Mouse (Mus musculus) Muller cell, postnatal 12 days (primary cell): Measurements from ENCODE around the gene Kbtbd12.

Source experiments
- DNase-seq: peaks from one replicate; pipeline ENCODE4 v3.0.0-alpha.2; 2015; ENCODE audit errors: inconsistent ontology term

Gene Kbtbd12

GRCm38 (mm10) chr6:88549137-88549814 is 88.5 kb downstream of the Kbtbd12 start:
- peak; percentile 37 for DNase-seq

- DNase-seq = no peak
Observed at GRCm38 (mm10) chr6:88548405-88549049, 89.2 kb downstream of the Kbtbd12 start.

DNA sequence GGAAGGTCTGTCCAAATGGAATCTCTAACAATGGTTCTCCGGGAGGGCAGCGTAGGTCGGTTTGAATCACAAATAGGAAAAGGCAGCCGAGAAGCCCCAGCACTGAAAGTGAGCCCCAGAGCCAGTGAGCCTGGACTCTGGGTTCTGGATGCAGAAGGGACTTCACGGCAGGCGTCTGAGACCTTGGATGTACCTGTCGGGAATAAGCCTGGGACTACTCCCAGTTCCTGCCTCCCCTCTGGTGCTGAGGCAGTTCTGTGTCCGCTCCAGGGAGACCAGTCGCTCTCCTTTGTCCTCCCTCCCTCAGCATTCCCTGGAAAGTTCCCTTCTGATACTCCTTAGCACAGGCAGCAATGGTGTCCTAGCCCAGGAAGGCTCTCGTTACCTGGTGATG is 92.4 kb downstream of the Kbtbd12 start:
- DNase-seq = no peak

- DNase-seq = peak; percentile 68
Observed at GRCm38 (mm10) chr6:88544644-88545396, 92.9 kb downstream of the Kbtbd12 start.

GRCm38 (mm10) chr6:88544241-88544640 is 93.5 kb downstream of the Kbtbd12 start:
- no peak for DNase-seq

DNA sequence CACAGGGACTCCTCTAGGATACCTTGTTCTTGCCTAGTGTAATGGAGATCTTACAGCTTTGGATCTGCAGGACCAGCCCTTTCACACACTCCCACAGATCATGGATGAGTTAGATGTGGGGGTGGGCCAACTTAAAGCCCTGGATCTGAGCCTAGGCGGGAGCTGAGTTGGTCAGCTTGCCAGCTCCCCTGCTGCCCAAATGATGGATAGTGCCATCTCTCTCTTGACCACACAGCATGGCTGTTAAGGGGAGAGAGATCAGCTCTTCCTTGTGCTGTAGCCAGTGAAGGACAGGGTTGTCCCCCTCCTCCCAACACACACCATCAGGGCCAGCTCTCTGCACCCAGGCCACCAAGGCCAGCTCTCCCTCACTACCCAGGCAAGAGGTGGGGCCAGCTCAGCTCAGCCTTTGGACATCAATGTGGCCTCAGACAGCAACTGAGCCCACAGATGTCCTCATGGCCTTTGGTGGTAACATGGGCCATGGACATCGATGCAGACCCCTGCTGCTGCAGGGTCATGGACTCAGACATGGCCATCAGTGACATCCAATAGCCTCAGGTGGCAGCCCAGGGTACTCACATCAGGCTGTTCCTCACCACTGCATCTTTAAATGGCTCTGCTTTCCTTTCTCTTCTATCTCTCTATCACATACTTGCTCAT is 97.5 kb downstream of the Kbtbd12 start:
- no peak for DNase-seq

DNA sequence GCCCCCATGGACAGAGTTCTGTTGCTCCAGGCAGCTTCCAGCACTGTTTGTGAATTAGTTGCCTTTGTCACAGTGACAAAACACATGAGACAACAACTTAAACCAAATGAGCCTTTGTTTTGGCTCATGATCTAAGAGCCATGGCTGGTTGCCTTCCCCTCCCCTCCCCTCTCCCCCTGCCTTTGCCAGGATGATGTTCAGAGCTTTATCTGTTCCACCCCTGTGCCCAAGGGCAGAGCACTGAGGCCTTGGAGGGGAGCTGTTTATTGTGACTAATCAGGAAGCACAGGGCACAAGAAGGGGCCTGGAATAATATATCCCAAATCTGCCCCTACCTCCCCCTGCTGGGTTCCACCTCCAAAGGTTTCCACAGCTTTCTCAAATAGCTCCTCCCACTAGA is 107.4 kb downstream of the Kbtbd12 start:
- DNase-seq = no peak

GRCm38 (mm10) chr6:88524056-88524455 is 113.7 kb downstream of the Kbtbd12 start:
- no peak for DNase-seq

- DNase-seq = no peak
Observed at GRCm38 (mm10) chr6:88523451-88523850, 114.3 kb downstream of the Kbtbd12 start.

GRCm38 (mm10) chr6:88523043-88523442 is 114.7 kb downstream of the Kbtbd12 start:
- DNase-seq = no peak

GRCm38 (mm10) chr6:88522606-88523005 is 115.1 kb downstream of the Kbtbd12 start:
- DNase-seq = no peak

DNA sequence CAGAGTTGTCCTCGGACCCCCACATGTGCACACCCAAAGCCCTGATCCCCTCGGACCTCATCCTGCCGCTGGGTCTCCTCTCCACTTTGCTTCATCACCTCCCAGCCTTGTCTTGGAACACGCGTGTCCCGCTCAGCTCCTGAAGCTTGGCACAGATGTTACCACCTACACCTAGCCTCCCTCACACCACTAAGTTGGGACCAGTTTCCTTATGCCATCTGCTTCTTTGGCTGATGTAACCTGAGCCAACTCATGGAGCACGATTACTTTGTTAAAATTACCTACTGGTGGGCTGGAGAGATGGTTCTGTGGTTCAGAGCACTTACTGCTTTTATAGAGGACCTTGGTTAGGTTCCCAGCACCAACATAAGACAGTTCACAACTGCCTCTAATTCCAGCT is 115.9 kb downstream of the Kbtbd12 start:
- no peak for DNase-seq

DNA sequence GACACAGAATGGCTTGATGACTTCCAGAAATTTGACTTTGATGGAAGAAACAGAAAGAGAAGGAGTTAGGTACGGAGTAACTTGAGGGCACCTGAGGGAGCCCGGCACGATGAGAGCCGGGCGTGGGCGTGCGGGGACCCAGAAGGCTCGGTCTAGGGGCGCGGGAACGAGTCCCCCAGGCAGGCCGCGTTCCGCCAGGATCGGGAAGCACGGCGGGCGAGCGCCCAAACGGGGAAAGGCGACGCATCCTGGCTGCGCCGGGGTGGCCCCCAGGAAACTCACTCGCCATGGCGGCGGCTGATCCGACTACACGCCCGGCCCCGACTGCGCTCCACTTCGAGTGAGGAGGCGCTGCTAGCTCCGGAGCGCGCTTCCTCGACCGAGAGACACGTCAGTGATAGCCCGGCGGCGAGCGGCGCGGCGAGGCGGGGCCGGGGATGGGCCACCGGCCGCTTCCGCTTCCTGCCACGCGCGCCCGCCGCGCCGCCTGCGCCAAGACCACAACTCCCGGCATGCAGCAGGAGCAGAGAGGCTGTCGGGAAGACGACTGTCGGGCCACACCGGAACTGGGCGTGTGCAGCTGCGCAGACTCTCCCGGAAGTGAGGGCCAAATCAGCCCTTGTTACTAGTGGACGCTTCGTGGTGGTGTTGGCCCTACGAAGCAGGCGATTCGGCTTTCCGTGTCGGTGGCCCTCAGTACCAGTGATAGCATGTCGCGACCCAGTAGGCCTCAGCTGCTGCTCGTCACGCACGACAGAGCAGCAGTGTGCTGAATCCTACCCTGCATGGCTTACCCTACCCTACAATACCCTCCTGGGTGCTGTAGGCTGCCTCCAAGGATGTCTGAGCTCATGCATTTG is 119.1 kb downstream of the Kbtbd12 start, which contains the start of gene Sec61a1:
Gene Sec61a1, minus strand, starts transcription at position 502 of the 860 bp plus-strand sequence.
- DNase-seq = peak; percentile 97

DNA sequence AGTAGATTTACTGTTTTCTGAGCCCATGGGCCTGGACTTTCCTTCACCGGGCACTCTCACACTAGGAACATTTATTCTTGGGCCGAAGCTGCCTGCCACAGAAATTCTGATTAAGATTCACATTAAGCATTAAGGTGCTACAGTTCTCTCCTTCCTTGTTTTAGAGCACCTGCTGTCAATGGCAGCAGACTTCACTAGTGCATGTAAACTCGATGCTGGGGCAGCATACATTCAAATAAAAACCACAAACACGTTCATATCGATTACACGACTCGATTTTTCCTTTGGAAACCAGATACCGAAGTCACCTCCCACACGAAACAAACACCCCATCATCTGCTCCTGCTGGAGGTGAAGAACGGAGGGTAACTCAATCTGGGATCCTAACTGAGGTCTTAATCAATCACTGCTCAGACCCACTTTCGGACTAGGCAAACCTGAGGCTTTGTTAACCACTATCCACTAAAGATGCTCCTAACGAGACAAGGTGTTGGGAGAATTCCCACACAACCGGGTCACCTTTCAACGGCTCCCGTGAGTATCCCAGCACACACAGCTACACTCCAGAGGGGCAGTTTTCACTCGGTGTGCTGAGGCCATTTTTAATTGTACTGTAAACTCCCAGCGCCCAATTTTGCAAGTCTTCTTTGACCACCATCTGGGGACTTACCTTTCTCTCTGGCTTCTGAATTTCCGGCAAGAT is 119.9 kb downstream of the Kbtbd12 start:
- DNase-seq = no peak

DNA sequence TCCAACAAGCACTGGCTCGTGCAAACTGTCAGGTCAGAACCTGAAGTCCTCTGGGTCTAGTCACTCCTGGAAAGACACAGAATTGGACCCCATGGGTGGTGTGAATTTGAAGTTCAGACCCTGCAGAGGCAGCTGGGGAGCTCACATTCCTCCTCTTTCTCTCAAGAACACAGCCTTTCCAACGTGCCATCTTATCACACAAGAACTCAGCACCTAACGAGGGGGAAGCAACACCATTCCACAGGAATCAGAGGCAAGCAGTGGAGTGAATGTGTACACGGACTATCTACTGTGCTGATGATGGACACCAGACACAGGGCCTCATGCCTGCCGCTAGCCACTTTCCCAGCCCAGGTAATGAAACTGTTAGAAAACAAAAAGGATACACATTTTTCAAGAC is 121.1 kb downstream of the Kbtbd12 start:
- no peak for DNase-seq

- no peak for DNase-seq
Observed at GRCm38 (mm10) chr6:88515971-88516370, 121.8 kb downstream of the Kbtbd12 start.

DNA sequence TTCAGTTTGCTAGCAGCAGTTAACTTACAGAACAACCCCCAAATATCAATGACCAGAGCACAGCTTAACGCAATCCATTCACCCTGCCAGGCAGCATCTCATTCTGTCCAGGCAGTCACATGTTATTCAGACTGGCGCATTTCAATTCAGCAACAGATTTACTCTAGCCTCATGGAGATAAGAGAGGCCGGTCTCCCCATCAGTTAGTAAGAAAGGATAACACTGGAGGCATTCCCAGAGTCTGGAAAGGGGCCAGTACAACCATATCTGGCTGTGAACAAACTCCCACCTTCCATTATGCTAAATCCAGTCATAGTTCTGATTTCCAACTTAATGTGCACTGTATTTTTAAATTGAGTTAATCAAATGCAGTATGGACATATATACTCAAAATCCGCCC is 123.2 kb downstream of the Kbtbd12 start:
- DNase-seq = no peak

DNA sequence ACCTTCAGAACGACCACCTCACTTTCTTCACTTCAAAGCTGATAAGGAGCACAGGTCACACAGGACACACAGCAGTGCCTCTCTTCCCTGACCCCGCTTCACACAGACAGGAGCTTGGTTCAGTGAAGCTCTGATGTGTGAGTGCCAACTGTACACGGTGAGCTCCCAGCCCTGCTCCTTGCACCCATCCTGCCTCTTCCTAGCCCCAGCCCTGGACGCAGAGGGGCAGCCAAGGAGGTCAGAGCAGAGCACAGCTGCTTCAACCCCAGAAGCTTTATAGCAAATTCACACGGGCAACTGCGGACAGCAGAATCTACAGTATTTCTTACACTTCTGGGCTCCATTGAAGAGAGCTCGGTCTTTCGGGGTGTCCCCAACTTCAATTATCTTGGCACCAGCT is 123.8 kb downstream of the Kbtbd12 start:
- no peak for DNase-seq

DNA sequence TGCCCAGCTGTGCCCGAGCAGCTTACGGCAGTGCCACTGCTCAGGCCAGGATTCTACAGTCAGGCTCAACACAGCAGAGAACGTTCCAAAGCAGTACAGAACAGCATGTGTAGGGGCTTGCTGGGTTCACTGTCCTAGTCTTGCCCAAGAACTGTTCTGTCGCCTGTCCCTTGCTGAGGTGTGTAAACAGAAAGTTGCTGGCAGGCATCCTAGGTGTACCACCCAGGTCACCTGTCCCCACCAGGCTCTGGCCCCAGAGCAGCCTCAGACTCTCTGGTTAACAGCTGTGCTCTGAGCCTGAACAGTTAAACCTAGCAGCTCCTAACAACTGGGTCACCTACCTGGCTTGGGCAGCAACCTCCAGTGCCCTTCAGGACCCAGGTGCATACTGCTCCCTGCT is 134.7 kb downstream of the Kbtbd12 start:
- DNase-seq = no peak
